Mouse (Mus musculus) left cerebral cortex, adult 2 months (tissue): ENCODE measurements around the gene Rabac1. TPM values are rescaled to one million over a fixed set of nuclear protein-coding genes. Genes with fewer than 3 reads are reported as not detected.
A peak's percentile ranks its signal among the peaks of the same experiment; 100 is the strongest.

ENCODE experiments used
- DNase-seq, 2 experiments: peaks; one replicate each; pipeline ENCODE4 v3.0.0; 2021 to 2022; ENCODE audit warnings: low spot score in 2 of 2, mixed read lengths in 1 of 2; ENCODE audit errors: extremely low spot score in 1 of 2
- H3K27ac ChIP-seq: fragments of 200-600 bp; 2 replicates; pipeline ENCODE4 v1.8.1; 2022
- H3K4me3 ChIP-seq: fragments of 200-600 bp; 2 replicates; pipeline ENCODE4 v1.8.1; 2022
- CTCF ChIP-seq: fragments of 200-600 bp; IDR thresholded peaks from 2 replicates; pipeline ENCODE4 v1.8.1; 2022; ENCODE audit warnings: antibody characterized with exemption, mild to moderate bottlenecking, moderate library complexity
- intact Hi-C: fragments of 180-260 bp; cut with DNase I; formaldehyde crosslinking; loops from one replicate; pipeline ENCODE4 v1.15.1; 2025
- microRNA-seq, 2 experiments: library from miRNA; unstranded; fragments of <30 nt; microRNA quantifications; one replicate each; pipeline ENCODE4 v1.2.0; 2021
- total RNA-seq, 2 experiments: library from RNA; stranded (reverse); gene quantifications; 2 replicates each; pipeline ENCODE4 v1.2.3; 2021

The Rabac1 gene
- total RNA-seq, 2 experiments from 2014 or later = 287 TPM

GRCm38 (mm10) chr7:24954450-24954849 is 18.1 kb downstream of the Rabac1 start:
- Histone ChIP-seq H3K4me3 (peak overlapping the region; percentile 21; the same call in 1 of the 2 replicates), H3K27ac (no peak overlapping the region)
- TF ChIP-seq CTCF = no peak
- DNase-seq = no peak
- intact Hi-C loops = no loop called here

GRCm38 (mm10) chr7:24953966-24954365 is 18.6 kb downstream of the Rabac1 start:
- intact Hi-C loops = no loop called here
- Histone ChIP-seq H3K27ac (no peak overlapping the region), H3K4me3 (no peak overlapping the region)
- DNase-seq = no peak
- no peak for TF ChIP-seq CTCF

DNA sequence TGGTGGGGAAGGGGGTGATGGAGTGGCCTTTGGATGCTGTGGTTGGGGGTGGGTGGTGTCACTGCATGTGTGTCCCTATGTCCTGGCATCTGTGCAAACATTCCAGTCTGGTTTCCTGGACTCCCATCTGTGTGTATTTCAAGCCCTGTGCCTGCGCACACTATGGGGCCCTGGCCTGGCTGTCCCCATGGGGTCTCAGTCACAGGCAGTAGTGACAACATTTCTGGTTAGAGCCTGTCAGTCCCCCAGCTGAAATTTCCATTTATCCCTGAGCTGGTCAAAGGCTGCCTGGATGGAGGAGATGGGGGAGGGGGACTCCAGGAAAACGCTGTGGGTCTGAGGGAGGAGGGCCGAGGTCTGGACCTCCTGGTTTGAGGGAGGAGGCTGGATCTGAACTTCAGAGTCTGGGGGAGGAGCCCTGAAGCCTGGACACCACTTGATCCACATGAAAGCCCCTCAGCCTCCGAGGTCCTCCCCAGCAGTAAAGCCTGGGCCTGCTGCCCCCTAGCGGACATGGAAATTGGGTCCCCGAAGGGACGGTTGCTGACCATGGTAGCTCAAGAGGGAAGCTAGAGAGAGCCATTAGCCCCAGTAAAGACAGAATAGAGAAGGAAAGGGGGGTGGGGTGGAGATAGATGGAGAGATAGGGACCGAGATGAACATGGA is 22.5 kb downstream of the Rabac1 start:
- Histone ChIP-seq H3K27ac (no peak overlapping the region), H3K4me3 (no peak overlapping the region)
- intact Hi-C loops = no loop called here
- DNase-seq = peak in 1 of 2 experiments; percentile 73
- peak; percentile 78 for TF ChIP-seq CTCF

DNA sequence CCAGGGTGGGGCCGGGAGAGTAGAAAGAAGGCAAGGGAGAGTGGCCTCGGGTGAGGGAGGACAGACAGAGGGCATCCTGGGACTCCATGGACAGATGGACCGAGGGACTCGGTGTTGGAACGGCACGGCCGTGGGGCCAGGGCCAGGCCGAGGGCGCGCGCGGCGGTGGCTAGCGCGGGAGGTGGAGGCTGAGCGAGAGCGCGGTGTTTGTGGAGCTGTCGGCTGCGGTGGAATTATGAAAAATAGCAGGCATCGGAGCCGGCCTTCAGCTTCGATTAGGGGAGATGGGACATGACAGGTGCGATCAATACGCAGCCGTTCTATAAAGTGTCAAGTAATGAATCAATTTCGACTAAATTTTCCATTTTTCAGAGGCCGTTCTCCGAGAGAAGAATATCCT is 23.8 kb downstream of the Rabac1 start:
- DNase-seq = no peak
- intact Hi-C loops = no loop called here
- H3K27ac ChIP-seq = no peak overlapping the region
- TF ChIP-seq CTCF = no peak
- no peak overlapping the region for H3K4me3 ChIP-seq

GRCm38 (mm10) chr7:24947316-24948048 is 25.1 kb downstream of the Rabac1 start:
- DNase-seq = no peak
- H3K27ac ChIP-seq = no peak overlapping the region
- intact Hi-C loops = no loop called here
- TF ChIP-seq CTCF = no peak
- H3K4me3 ChIP-seq = no peak overlapping the region

DNA sequence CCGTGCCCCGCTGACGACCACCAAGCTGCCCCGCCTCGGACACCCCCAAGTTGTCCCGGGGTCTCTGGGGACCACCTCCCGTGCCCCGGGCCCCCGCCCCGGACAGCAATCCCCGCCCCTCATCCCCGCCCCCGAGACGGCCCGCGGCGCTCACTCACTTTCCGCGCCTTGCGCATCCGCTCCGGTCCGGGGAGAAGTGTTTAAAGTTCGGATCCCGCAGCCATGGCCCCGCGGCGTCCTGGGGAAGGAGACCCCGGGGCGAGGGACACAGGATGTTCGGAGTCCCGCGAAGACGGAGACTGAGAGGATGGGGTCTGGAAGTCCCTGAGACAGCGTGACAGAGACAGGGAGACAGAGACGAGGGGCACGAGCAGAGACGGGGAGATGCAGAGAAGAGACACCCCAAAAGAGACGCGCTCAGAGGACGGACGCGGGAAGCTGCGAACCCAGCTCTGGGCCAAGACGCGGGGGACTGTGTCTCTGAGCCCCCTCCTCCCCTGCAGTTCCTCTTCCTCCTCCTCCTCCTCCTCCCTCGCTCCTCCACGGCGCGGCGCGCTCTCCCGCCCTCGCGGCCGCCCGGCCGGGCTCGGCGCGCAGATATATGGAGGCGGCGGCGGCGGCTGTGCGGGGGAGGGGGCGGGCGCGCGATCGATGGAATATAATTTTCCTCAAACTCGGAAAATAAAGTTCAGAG is 28.1 kb downstream of the Rabac1 start, which contains the start of gene Gm4881:
Gene Gm4881, minus strand, starts transcription at position 238 of the 694 bp plus-strand sequence.
- no peak for DNase-seq
- no peak for TF ChIP-seq CTCF
- intact Hi-C loops = no loop called here

DNA sequence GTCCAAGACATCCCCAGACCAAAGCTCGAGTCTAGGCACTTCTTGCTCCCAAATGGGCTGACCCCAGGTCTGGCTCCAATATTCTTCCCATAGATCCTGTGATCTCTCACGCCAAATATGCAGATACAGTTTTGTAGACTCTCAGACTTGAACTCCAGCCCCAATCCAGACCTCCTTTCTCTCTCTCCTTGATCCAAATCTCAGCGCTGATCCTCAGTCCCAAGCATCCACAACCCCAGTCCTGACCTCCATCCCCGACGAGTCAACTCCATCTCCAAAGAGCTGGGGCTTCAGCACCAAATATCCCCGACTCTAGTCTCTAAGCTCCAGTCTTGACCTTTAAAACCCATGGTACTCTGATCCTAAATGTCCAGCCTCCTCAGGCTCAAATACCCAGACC is 28.9 kb downstream of the Rabac1 start:
- no peak for TF ChIP-seq CTCF
- intact Hi-C loops = no loop called here
- Histone ChIP-seq H3K27ac (no peak overlapping the region), H3K4me3 (no peak overlapping the region)
- DNase-seq = no peak

More for the DNA sequence above, 28.1 kb downstream of the Rabac1 start, which contains the start of gene Gm4881:
- no peak within 1 kb of the TSS for H3K27ac ChIP-seq
- H3K4me3 ChIP-seq = peak within 1 kb of the TSS; percentile 11; the same call in 1 of the 2 replicates

DNA sequence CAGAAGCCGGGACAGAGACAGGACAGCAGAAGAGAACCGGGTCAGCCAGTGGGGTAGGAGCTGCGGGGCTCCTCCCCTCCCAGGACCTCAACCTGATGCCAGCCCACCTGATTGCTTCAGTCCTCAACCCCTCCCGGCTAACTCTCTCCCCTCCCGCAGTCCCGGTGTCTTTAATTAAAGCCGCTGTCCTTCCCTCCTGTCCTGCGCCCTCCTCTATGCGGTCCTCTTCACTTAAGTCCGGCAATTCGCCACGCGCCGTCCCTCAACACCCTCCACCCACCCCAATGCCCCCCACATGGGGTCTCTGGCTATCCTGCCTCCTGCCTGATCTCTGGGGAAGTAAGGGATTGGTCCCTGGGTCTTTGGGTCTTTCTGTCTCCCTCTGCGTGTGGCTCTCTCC is 40.9 kb downstream of the Rabac1 start:
- TF ChIP-seq CTCF = no peak
- H3K4me3 ChIP-seq = no peak overlapping the region
- H3K27ac ChIP-seq = no peak overlapping the region
- intact Hi-C loops = loop anchor here (10.0 kb wide), 1 partner anchor 307 kb away; no protein-coding TSS in a partner anchor
- DNase-seq = no peak

DNA sequence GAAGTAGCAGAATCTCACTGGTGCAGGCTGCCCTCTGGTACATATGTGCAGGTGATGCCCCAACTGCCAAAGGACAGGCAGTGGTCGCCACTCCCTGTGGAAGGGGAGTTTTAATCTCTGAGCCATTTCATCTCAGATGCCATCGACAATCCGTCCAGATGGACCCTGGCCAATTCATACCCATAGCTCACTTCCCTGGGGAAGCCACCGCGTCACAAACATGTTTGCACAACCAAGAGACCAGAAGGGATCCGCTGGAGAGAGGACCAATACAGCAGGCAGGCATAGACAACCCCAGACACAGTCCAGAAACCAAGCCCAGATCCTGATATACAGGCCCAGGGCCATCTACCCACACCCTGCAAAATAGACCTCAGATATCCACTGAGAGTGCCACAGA is 42.1 kb downstream of the Rabac1 start:
- TF ChIP-seq CTCF = no peak
- intact Hi-C loops = loop anchor here (10.0 kb wide), 1 partner anchor 306 kb away; no protein-coding TSS in a partner anchor
- no peak overlapping the region for H3K4me3 ChIP-seq
- H3K27ac ChIP-seq = no peak overlapping the region
- DNase-seq = no peak

Small RNA genes lying within 50 kb of the gene (microRNA-seq; reads per million reads assigned to microRNA genes)
- 12.0 to 13.6 reads per million in 2 experiments for gene Mir7046
- 74.2 to 79.1 reads per million in 2 experiments for gene Mir7047

Other genes with a start within 250 kb of the Rabac1 start
- gene Gm4763, start 245.8 kb downstream of the Rabac1 start, total RNA-seq = not detected
- gene Cd177, start 212.4 kb downstream of the Rabac1 start, total RNA-seq = not detected
- not detected for gene Ceacam10, start 195.5 kb downstream of the Rabac1 start, total RNA-seq
- gene Gm9844, start 110.5 kb downstream of the Rabac1 start, total RNA-seq = 1 to 10 TPM in 1 of 2 experiments, not detected in 1; 1.0 TPM
- gene Lypd4, start 102.8 kb downstream of the Rabac1 start, total RNA-seq = not detected
- gene Dmrtc2, start 102.7 kb downstream of the Rabac1 start, total RNA-seq = not detected
- gene Rps19, start 88.4 kb downstream of the Rabac1 start, total RNA-seq = 100 to 1,000 TPM; 488 to 501 TPM
- gene Cd79a, start 75.4 kb downstream of the Rabac1 start, total RNA-seq = under 1 TPM; 0.37 to 0.38 TPM
- 10 to 100 TPM; 75.1 to 86.6 TPM for gene Arhgef1, start 69.8 kb downstream of the Rabac1 start, total RNA-seq
- not detected for gene Gm4881, start 28.3 kb downstream of the Rabac1 start, total RNA-seq
- gene Atp1a3, start 33.2 kb upstream of the Rabac1 start, total RNA-seq = 1,000 to 10,000 TPM; 1,970 to 2,141 TPM
- gene Grik5, start 99.6 kb upstream of the Rabac1 start, total RNA-seq = 100 to 1,000 TPM; 207 to 218 TPM
- gene Zfp574, start 99.8 kb upstream of the Rabac1 start, total RNA-seq = 10 to 100 TPM; 37.1 to 37.7 TPM
- gene Pou2f2, start 207.0 kb upstream of the Rabac1 start, total RNA-seq = 10 to 100 TPM; 12.5 to 14.0 TPM
- gene Dedd2, start 247.9 kb upstream of the Rabac1 start, total RNA-seq = 10 to 100 TPM; 23.9 to 26.3 TPM
- gene Zfp526, start 248.7 kb upstream of the Rabac1 start, total RNA-seq = 10 to 100 TPM; 10.6 to 11.2 TPM